Mouse (Mus musculus) large intestine, adult 2 months (tissue): Measurements from ENCODE around the gene Zfp526. TPM values are rescaled to one million over a fixed set of nuclear protein-coding genes. Genes with fewer than 3 reads are reported as not detected.
A peak's percentile ranks its signal among the peaks of the same experiment; 100 is the strongest.

Source experiments
- DNase-seq: peaks from one replicate; pipeline ENCODE4 v3.0.0-alpha.2; 2012; ENCODE audit warnings: low read depth, low spot score
- WGBS: fragments of 180-500 bp; shearing (Covaris S2); methylation state at CpG from one replicate; pipeline ENCODE4 v1.1.7; 2018; 5-methylcytosine and 5-hydroxymethylcytosine counted together
- polyA plus RNA-seq: library from polyadenylated mRNA; depleted of rRNA; stranded (reverse); fragments of >200 nt; gene quantifications from 2 replicates; pipeline ENCODE4 v1.2.3, GENCODE M21; 2012; rRNA removed

Gene Zfp526
- polyA plus RNA-seq: 4.2 and 7.1 TPM in 2 replicates

DNA sequence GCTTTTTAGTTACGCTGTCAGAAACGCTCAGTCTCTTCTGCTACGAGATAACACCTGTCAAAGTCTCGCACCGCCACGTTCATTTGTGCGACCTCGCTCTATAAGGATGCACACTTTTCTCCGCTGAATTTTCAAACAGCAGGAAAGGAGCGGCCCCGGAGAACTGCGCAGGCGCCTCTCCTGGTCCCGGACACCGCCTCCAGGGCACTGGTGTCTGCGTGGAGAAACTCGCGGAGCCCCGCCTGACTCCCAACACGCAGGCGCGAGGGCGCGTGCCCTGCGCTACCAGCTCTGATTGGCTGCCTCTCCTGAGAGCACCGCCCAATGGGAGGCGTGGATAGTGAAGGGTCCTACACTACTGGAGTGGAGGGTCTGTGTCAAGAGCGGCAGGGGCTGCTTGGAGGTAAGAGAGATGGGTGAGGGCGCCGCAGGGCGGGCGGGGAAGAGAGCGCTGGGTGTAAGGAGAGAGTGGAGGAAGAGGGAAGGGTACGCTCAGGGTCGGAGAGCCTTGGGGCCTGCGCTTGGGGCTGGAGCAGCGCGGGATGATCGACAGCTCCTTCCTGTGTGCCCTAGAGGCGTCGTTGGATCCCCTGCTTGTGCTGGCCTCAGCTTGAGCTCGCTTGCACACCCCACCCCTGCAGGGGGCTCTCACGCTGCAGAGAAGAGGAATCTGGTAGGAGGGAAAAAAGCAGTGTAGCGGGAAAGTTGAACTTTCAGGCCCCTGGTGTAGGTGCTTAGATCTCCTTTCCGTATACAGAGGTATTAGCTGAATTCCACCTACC is at the start of gene Zfp526:
TSS of gene Zfp526 (plus strand) at position 324 of the 782 bp plus-strand sequence.
- DNase-seq: peak; percentile 95
- under 1% methylated on average over 44 of the region's 45 CpGs for WGBS

DNA sequence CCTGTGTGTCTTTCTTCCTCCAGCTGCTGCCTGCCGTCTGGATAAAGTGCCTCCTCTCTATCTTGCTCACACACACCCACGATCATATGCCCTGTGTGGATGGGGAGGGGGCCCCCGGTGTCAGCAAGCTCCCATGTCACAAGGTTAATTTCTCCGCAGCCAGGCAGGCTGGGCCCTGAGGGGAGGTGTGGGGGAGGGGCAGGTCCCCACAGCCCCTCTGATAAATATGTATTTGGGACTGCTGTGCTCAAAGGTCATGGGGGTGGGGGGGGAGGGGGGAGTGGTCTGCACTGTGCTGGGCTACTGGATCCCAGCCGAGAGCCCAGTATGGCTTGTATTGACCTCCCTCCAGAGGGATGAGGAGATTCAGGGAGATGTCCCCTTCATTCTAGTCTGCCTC is 48.6 kb upstream of the Zfp526 start:
- no peak for DNase-seq
- WGBS: 51% methylated on average over 5 of the region's 5 CpGs

DNA sequence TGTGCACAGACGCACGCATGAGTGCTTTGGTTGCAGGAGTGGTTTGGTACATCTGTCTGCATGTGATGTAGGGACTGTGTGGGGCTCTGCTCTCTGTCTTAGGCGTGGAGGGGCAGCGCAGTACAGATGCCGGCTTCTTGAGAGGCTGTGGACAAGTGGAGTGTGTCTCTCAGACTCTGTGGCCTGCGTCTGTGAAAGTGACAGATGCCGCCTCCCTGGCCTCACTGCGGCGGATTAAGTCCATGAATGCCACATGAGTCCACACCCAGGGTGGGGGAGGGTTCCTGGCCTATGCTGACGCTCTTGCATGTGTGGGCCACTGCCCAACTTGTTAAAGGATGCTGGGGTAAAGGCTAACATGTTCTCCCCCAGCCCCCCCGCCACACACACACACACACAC is 46.9 kb upstream of the Zfp526 start:
- WGBS: 55% methylated on average over 11 of the region's 11 CpGs
- DNase-seq: no peak

- DNase-seq: no peak
- WGBS: 6% methylated on average over 17 of the region's 17 CpGs
Observed at GRCm38 (mm10) chr7:25178317-25178716, 42.9 kb upstream of the Zfp526 start.

GRCm38 (mm10) chr7:25178787-25179605 is 42.2 kb upstream of the Zfp526 start:
- DNase-seq: no peak
- WGBS: 3% methylated on average over 53 of the region's 56 CpGs

GRCm38 (mm10) chr7:25179606-25180161 is 41.5 kb upstream of the Zfp526 start, which contains the start of gene Pou2f2:
TSS of gene Pou2f2 (minus strand) at chr7:25179726.
- WGBS: 1% methylated on average over 55 of the region's 56 CpGs
- no peak for DNase-seq

- 16% methylated on average over 6 of the region's 6 CpGs for WGBS
- no peak for DNase-seq
Observed at GRCm38 (mm10) chr7:25180512-25180911, 40.7 kb upstream of the Zfp526 start.

- WGBS: 4% methylated on average over 15 of the region's 15 CpGs
- no peak for DNase-seq
Observed at GRCm38 (mm10) chr7:25181331-25181790, 39.9 kb upstream of the Zfp526 start.

GRCm38 (mm10) chr7:25181814-25182213 is 39.4 kb upstream of the Zfp526 start:
- WGBS: 12% methylated on average over 21 of the region's 21 CpGs
- no peak for DNase-seq

DNA sequence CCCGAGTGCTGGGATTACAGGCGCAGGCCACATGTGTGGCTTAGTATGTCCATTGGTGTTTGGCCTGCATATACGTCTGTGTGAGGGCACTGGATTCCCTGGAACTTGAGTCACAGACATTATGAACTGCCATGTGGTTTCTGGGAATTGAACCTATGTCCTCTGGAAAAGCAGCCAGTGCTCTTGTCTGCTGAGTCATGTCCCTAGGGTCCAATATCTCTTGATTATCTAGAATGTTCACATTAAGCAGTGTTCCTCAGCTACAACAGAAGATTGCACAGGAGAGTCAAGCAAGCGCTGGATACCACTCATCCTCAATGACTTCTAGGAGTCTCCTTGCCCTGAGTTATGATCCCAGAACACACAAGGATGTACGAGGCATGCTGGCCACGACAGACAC is 37.1 kb upstream of the Zfp526 start:
- 72% methylated on average over 6 of the region's 6 CpGs for WGBS
- DNase-seq: no peak

DNA sequence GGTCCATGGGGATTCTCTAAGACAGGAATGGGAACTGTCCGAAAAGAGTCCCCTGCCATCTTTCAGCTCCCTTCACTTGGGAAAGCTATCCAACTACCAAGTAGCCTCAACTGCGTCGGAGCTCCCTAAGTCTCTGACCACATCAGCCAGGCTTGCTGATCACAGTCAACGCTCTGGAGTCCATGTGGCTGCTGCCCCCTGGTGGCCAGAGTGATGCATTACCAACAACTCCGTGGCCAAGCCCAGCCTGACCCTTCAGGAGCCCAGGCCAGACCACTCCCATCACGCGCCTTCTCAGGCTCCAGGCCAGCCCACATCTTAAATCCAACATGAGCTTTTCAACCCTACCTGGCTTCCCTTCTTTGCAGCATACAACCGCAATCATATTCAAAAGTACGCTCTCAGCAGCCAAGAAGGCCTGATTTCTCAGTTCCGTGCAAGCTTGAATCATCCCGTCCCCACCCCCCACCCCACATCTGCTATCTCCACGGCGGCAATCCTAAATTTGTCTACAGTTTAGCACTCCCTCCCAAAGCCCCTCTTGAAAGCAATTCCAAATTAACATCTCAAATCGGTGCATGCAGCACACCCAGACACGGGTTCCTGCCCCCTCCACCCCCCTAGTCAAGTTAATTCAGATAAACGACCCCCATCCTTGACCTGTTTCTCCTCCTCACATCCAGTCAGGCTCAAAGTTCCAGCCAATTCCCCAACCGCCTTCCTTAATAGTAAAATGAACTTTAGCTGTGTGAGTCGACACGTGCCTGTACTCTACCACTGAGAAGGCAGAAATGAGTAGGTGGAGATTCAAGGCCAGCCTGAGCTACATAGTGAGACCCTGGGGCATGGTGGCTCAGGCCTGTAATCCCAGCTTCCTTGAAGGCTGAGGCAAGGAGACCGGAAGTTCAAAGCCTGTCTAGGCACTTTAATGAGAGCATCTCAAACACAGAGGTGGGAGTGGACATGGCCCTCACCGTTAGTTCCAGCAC is 33.3 kb upstream of the Zfp526 start:
- peak; percentile 62 for DNase-seq
- 27% methylated on average over 21 of the region's 21 CpGs for WGBS

DNA sequence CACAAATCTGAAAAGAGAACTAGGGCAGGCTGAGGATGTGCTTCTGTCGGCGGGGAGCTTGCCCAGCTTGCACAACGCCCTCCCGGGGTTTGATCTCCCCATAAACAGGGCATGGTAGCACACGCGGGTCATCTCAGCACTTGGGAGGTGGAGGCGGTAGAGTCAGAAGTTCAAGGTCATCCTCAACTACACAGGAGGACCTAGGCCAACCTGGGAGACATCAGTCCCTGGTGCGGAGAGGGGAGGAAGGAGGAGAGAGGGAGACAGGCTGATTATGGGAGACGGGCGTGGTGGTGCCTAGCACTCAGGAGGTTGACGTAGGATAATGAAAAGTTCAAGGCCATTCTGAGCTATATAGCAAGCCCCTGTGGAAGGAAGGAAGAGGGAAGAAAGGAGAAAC is 30.4 kb upstream of the Zfp526 start:
- WGBS: 57% methylated on average over 11 of the region's 11 CpGs
- DNase-seq: no peak

DNA sequence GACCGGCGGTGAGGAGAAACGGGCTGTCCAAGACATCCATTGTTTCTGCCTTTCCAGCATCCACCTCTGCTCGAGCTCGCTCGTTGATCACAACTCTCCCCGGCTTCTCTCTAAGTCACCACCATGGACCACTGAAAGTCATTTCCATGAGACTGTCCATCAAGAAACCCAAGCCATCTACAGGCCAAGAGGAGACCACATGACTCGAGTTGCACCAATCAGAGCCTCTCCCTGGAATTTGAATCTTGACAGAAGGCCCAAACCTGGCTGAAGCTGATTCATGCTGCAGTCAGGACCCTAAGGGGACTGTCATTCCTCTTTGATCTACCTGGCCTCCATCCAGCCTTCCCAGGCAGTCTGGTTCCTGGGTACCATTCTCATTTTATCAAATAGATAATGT is 29.1 kb upstream of the Zfp526 start:
- 80% methylated on average over 8 of the region's 8 CpGs for WGBS
- no peak for DNase-seq

DNA sequence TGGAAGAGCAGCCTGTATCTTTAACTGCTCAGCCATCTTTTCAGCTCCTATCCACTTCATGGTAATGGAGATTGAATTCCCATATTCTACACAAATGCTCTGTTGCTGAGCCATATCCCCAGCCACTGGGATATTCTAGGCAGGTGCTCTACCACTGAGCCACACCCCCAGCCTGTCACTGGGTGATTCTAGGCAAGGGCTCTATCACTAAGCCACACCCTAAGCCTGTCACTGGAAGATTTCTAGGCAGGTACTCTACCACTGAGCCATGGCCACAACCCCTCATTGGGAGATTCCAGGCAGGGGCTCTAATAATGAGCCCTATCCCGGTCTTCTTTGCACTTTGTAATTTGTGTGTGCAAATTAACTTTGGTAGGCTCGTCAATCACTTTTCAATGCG is 26.1 kb upstream of the Zfp526 start:
- WGBS: 76% methylated on average over 3 of the region's 3 CpGs

GRCm38 (mm10) chr7:25196107-25196506 is 25.1 kb upstream of the Zfp526 start:
- 74% methylated on average over 9 of the region's 9 CpGs for WGBS
- no peak for DNase-seq

More for the DNA sequence above, 26.1 kb upstream of the Zfp526 start:
- DNase-seq: no peak

DNA sequence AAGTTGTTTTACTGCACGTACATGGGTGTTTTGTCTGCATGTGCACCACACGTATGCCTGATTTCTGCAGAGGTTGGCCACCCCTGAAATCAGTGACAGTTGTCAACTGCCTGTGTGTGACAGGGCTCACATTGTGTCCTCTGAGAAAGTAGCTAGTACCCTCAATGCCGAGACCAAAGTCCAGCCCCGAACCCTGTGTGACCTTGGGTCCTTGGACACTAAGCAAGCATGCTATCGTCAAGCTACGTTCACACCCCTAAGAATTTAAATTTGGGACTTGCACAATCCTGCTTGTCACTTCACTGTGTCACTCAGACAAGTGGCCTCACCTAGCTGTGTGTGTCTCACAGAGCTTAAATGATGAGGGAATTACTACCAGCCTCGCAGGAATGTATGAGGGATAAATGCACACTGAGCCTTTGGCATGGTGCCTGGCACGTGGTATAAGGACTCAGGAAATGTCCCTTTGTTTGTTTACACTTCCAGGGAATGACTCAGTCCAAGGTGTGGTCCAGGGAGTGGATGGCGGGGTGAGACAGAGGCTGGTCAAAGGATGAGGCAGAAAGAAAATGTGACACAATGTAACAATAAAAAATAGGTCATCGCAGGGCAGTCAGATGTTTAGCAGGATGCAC is 23.7 kb upstream of the Zfp526 start:
- DNase-seq: peak; percentile 100
- WGBS: 20% methylated on average over 10 of the region's 10 CpGs

- no peak for DNase-seq
- WGBS: 82% methylated on average over 20 of the region's 20 CpGs
Observed at GRCm38 (mm10) chr7:25203624-25204023, 17.6 kb upstream of the Zfp526 start.

- no peak for DNase-seq
- 63% methylated on average over 16 of the region's 16 CpGs for WGBS
Observed at GRCm38 (mm10) chr7:25205355-25206093, 15.7 kb upstream of the Zfp526 start.
